In the genomic region with DNA sequence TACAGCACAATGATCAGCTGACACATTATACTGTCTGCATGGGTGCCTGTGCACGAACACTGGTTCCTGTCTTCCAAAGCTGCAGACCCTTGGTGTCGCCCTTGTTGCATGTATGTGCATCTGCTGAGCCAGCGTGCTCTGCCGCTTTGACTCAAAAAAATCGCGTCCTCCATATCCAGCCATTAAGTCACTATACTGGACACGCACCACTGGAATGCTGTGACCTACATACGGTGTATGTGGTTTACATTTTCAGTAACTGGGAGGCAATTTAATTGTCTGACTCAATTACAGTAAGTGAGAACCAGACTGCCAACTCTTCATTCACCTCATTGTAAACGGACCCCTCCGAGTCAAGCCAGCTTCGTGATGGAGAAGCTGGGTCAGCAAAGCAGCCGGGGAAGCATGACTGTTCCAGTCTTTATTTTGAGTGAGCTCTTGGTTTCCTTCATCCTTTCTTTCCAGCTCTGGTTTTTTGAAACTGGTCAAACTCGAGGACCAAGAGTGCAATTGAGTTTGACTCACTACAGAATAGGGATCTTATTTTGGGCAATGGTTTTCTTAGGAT, we compare ENCODE assay signal across 14 mouse cellular contexts.
DNase-seq lines count a peak whose midpoint lies in the region; ATAC-seq lines count a peak whose summit lies in the region.
"Had no signal": no experiment of that assay in that cellular context is flagged by ENCODE, and none has a peak within 500 bp of the region (broad histone marks: within the 10 kb centered on the region; RNA-seq: fewer than 3 reads in every experiment).

No protein-coding gene starts in this region.

- no peaks in the 10 kb centered on the region for H3K4me1 ChIP-seq in embryonic facial prominence, embryonic 12.5 days
- H3K4me1 ChIP-seq: midbrain, embryonic 15.5 days had no signal

- intact Hi-C loops in left cerebral cortex, postnatal 4 days (cut with DNase I): no loop called here
- intact Hi-C loops in left cerebral cortex, postnatal 25 days (cut with DNase I): no loop called here

- H3K27me3 ChIP-seq in embryonic facial prominence, embryonic 12.5 days: no peaks in the 10 kb centered on the region
- H3K27me3 ChIP-seq: midbrain, embryonic 15.5 days had no signal

- ATAC-seq in cerebellum, adult (ENCODE audit: insufficient number of reproducible peaks, low FRiP score, low TSS enrichment): no peak
- peak; percentile 67; the same call in 1 of the 2 replicates for ATAC-seq in embryonic facial prominence, embryonic 12.5 days (ENCODE audit: insufficient number of reproducible peaks, insufficient read depth, low FRiP score, low TSS enrichment)
- ATAC-seq: intestine, postnatal 0 days had no signal

- H3K36me3 ChIP-seq in embryonic facial prominence, embryonic 12.5 days: no peaks in the 10 kb centered on the region
- H3K36me3 ChIP-seq: midbrain, embryonic 15.5 days had no signal

- H3K9ac ChIP-seq in embryonic facial prominence, embryonic 12.5 days: no peak overlapping the region
- H3K9ac ChIP-seq: midbrain, embryonic 15.5 days had no signal

- H3K9me3 ChIP-seq in embryonic facial prominence, embryonic 12.5 days: no peaks in the 10 kb centered on the region
- H3K9me3 ChIP-seq: midbrain, embryonic 15.5 days had no signal

- H3K27ac ChIP-seq in embryonic facial prominence, embryonic 12.5 days: no peak overlapping the region
- H3K27ac ChIP-seq: heart, adult 2 months; kidney, postnatal 0 days; midbrain, embryonic 15.5 days had no signal

- H3K4me3 ChIP-seq in embryonic facial prominence, embryonic 12.5 days: no peak overlapping the region
- H3K4me3 ChIP-seq: heart, adult 2 months; midbrain, embryonic 15.5 days had no signal

- H3K4me2 ChIP-seq in embryonic facial prominence, embryonic 12.5 days (replicated peaks): no peak overlapping the region
- H3K4me2 ChIP-seq: liver, embryonic 11.5 days; midbrain, embryonic 15.5 days had no signal

- DNase-seq in cerebellum, postnatal 25 days: peak; percentile 9 to 15
- peak; percentile 41 for DNase-seq in left cerebral cortex, postnatal 4 days
- DNase-seq in left cerebral cortex, postnatal 25 days (ENCODE audit: low spot score in 2 of 2): no peak
- DNase-seq in retina, embryonic 14.5 days (ENCODE audit: low spot score): peak; percentile 31
- no peak for DNase-seq in embryo, embryonic 10 days (ENCODE audit: low spot score)
- DNase-seq: B cell, adult 2 months; lung, adult 18-20 months had no signal

- WGBS in embryonic facial prominence, embryonic 12.5 days: 56% methylated on average over 13 of the region's 13 CpGs

Comparison
In these comparisons a context has a peak if more than half of its experiments do, and no peak if none do; other contexts are left out.
1. DNase-seq: peak in cerebellum, postnatal 25 days (2 of 2), left cerebral cortex, postnatal 4 days (single experiment) and retina, embryonic 14.5 days (single experiment); none in left cerebral cortex, postnatal 25 days (0 of 2) and embryo, embryonic 10 days (single experiment).